Mouse (Mus musculus): ENCODE measurements around the gene Jade2. TPM values are rescaled to one million over a fixed set of nuclear protein-coding genes. Genes with fewer than 3 reads are reported as not detected.

Gene Jade2
- polyA plus RNA-seq, 1 experiment from 2014 or later: 1.7 TPM

- no peak for ATAC-seq
- 87% methylated on average over 4 of the region's 4 CpGs for WGBS
- H3K9ac ChIP-seq (ENCODE audit: low read depth, low read length): no peak overlapping the region
- H3K27me3 ChIP-seq (replicated peaks; ENCODE audit: control insufficient read depth, insufficient read depth, low read length): no peaks in the 10 kb centered on the region
- no peaks in the 10 kb centered on the region for H3K4me1 ChIP-seq (replicated peaks; ENCODE audit: control insufficient read depth, insufficient read depth, low read length)
- peak; percentile 47 for TF ChIP-seq CTCF (IDR thresholded peaks at IDR 0.05; ENCODE audit: low read depth)
- H3K27ac ChIP-seq (ENCODE audit: low read depth, low read length): no peak overlapping the region
- H3K4me2 ChIP-seq (replicated peaks; ENCODE audit: low read depth): no peak overlapping the region
- H3K9me3 ChIP-seq (ENCODE audit: control insufficient read depth): no peaks in the 10 kb centered on the region
- H3K36me3 ChIP-seq (ENCODE audit: control insufficient read depth, insufficient read depth): peaks cover 10% of the 10 kb centered on the region; the same call in 1 of the 2 replicates
- no peak overlapping the region for H3K4me3 ChIP-seq (ENCODE audit: low read depth, low read length)
Measured at GRCm38 (mm10) chr11:51811230-51811629, 46.2 kb downstream of the Jade2 start.

DNA sequence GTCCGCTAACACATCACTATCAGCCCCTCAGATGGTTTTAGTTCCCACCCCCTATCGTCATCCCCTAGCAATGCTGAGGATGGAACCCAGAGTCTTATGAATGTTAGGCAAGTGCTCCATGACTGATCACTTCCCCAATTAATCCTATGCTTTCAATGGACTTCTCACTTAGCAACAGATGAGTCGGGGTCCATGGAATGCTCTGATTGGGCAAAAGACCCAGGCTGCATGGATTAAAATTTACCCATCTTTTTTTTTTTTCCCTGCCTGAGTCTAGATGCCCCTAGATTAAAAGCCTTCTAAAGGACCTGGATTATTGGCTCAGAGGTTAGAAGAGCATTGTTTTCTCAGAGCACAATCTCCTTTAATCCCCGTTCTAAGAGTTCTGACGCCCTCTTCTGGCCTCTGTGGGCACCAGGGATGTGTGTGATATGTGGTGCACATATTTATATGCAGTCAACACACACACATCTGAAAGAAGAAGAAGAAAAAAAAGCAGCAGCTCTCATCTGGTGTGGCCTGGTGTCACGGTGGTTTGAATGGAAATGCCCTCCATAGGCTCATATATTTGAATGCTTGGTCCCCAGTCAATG, 47.7 kb downstream of the Jade2 start:
- Histone ChIP-seq H3K4me1 (replicated peaks; ENCODE audit: control insufficient read depth, insufficient read depth, low read length) (no peaks in the 10 kb centered on the region; the same call in 1 of the 2 replicates), H3K9me3 (ENCODE audit: control insufficient read depth) (no peaks in the 10 kb centered on the region), H3K36me3 (ENCODE audit: control insufficient read depth, insufficient read depth) (peaks cover 5% of the 10 kb centered on the region; the same call in 1 of the 2 replicates), H3K9ac (ENCODE audit: low read depth, low read length) (no peak overlapping the region), H3K4me2 (replicated peaks; ENCODE audit: low read depth) (no peak overlapping the region), H3K4me3 (ENCODE audit: low read depth, low read length) (no peak overlapping the region), H3K27me3 (replicated peaks; ENCODE audit: control insufficient read depth, insufficient read depth, low read length) (no peaks in the 10 kb centered on the region), H3K27ac (ENCODE audit: low read depth, low read length) (no peak overlapping the region)
- WGBS: 62% methylated on average over 6 of the region's 6 CpGs
- TF ChIP-seq CTCF (IDR thresholded peaks at IDR 0.05; ENCODE audit: low read depth): peak; percentile 53
- ATAC-seq: no peak

DNA sequence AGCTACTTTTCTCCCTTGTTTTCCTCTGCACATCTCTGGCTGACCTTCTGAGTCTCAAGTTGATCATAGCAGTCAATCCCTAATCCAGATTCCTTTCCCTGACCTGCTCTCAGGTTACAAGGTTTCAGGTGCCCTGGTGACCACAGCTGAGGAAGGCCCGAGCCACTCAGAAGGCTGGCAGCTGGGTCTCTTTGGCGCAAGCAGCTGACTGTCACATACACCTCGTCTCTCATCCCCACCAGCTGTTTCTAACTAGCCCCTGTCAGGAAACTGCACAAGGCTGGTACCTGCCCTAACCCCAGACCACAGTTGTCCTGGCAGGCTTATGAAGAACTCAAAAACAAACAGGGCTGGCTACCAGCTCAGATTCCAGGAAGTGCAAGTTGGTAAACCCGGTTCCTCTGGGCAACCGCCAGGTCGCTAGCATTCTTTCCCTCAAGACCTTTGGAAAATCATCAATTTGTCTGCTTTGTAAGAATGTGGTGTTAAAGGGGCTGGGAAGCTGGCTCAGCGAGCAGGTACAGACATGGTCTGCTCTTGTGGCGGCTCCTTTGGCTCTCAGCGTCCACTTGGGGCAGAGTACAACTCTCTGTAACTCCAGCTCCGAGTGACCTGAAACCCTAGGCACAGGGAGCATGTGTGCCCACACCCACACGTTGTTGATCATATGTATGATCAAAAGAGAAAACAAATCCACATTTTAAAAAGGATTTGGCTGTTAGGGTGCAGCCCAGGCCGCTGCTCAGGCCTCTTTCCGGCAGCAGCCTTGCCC, 50.2 kb downstream of the Jade2 start:
- Histone ChIP-seq H3K4me3 (ENCODE audit: low read depth, low read length) (no peak overlapping the region), H3K27ac (ENCODE audit: low read depth, low read length) (no peak overlapping the region), H3K27me3 (replicated peaks; ENCODE audit: control insufficient read depth, insufficient read depth, low read length) (no peaks in the 10 kb centered on the region), H3K36me3 (ENCODE audit: control insufficient read depth, insufficient read depth) (no peaks in the 10 kb centered on the region), H3K4me1 (replicated peaks; ENCODE audit: control insufficient read depth, insufficient read depth, low read length) (no peaks in the 10 kb centered on the region; the same call in 1 of the 2 replicates), H3K4me2 (replicated peaks; ENCODE audit: low read depth) (no peak overlapping the region), H3K9me3 (ENCODE audit: control insufficient read depth) (no peaks in the 10 kb centered on the region), H3K9ac (ENCODE audit: low read depth, low read length) (no peak overlapping the region; the same call in 1 of the 2 replicates)
- peak; percentile 29; the same call in 1 of the 2 replicates for TF ChIP-seq CTCF (IDR thresholded peaks at IDR 0.05; ENCODE audit: low read depth)
- no peak for ATAC-seq
- 38% methylated on average over 13 of the region's 13 CpGs for WGBS

GRCm38 (mm10) chr11:51805221-51805981, 52.1 kb downstream of the Jade2 start:
- 16% methylated on average over 17 of the region's 17 CpGs for WGBS
- H3K9ac ChIP-seq (ENCODE audit: low read depth, low read length): peak overlapping the region; percentile 42
- TF ChIP-seq CTCF (IDR thresholded peaks at IDR 0.05; ENCODE audit: low read depth): no peak

GRCm38 (mm10) chr11:51800634-51801325, 56.7 kb downstream of the Jade2 start:
- Histone ChIP-seq H3K4me2 (replicated peaks; ENCODE audit: low read depth) (peak overlapping the region; percentile 45; the same call in 1 of the 2 replicates), H3K4me1 (replicated peaks; ENCODE audit: control insufficient read depth, insufficient read depth, low read length) (no peaks in the 10 kb centered on the region; the same call in 1 of the 2 replicates), H3K4me3 (ENCODE audit: low read depth, low read length) (no peak overlapping the region), H3K27ac (ENCODE audit: low read depth, low read length) (no peak overlapping the region), H3K36me3 (ENCODE audit: control insufficient read depth, insufficient read depth) (no peaks in the 10 kb centered on the region), H3K9ac (ENCODE audit: low read depth, low read length) (no peak overlapping the region), H3K27me3 (replicated peaks; ENCODE audit: control insufficient read depth, insufficient read depth, low read length) (no peaks in the 10 kb centered on the region), H3K9me3 (ENCODE audit: control insufficient read depth) (no peaks in the 10 kb centered on the region)
- ATAC-seq: no peak
- TF ChIP-seq CTCF (IDR thresholded peaks at IDR 0.05; ENCODE audit: low read depth): no peak
- WGBS: 16% methylated on average over 7 of the region's 8 CpGs

More at GRCm38 (mm10) chr11:51805221-51805981, 52.1 kb downstream of the Jade2 start:
- Histone ChIP-seq H3K4me3 (ENCODE audit: low read depth, low read length) (peak overlapping the region; percentile 43), H3K4me1 (replicated peaks; ENCODE audit: control insufficient read depth, insufficient read depth, low read length) (no peaks in the 10 kb centered on the region; the same call in 1 of the 2 replicates), H3K36me3 (ENCODE audit: control insufficient read depth, insufficient read depth) (no peaks in the 10 kb centered on the region), H3K27me3 (replicated peaks; ENCODE audit: control insufficient read depth, insufficient read depth, low read length) (no peaks in the 10 kb centered on the region), H3K4me2 (replicated peaks; ENCODE audit: low read depth) (peak overlapping the region; percentile 73), H3K9me3 (ENCODE audit: control insufficient read depth) (no peaks in the 10 kb centered on the region), H3K27ac (ENCODE audit: low read depth, low read length) (peak overlapping the region; percentile 68; the same call in 1 of the 2 replicates)
- peak; percentile 71 for ATAC-seq

Measured in intestine, postnatal 0 days (tissue).